Mouse (Mus musculus): Measurements from ENCODE around the gene Gm20388.

DNA sequence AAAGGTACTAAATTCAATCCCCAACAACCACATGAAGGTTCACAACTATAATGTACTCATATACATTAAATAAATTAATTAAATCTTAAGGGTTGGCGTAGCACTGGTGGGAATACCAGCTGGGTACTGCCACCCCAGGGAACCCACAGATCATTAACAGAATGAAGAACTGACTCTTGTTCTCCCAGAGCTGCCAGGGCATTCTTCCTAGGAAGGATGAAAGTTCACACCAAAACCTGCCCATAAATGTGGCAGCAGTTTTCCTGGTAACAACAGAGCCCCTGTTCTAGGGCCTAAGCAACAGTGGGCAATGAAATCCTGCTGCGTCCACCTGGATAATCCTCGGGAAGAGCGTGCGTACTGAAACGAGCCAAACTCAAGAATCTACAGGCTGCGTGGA lies 2531.7 kb downstream of the Gm20388 start:
- TF ChIP-seq CTCF (IDR thresholded peaks at IDR 0.05; ENCODE audit: extremely low read depth, insufficient read depth, low read length) (no peak), POLR2A (IDR thresholded peaks at IDR 0.05; ENCODE audit: extremely low read depth, insufficient read depth, low read length) (no peak)

All from cortical plate, adult 2 months (tissue).